Mouse (Mus musculus) CH12.LX (cell line): ENCODE results near the gene Fars2. TPM values are rescaled to one million over a fixed set of nuclear protein-coding genes. Genes with fewer than 3 reads are reported as not detected.

Experiments
- DNase-seq: peaks from one replicate; pipeline ENCODE4 v3.0.0-alpha.2; 2013; ENCODE audit errors: extremely low read depth
- H3K27ac ChIP-seq: 2 replicates; pipeline ENCODE4 v1.5.1; 2012; ENCODE audit warnings: low read depth, mild to moderate bottlenecking, control low read depth, moderate library complexity; ENCODE audit not compliant: insufficient read depth
- H3K27me3 ChIP-seq: replicated peaks from 2 replicates; pipeline ENCODE3; 2012; ENCODE audit warnings: inconsistent platforms
- H3K36me3 ChIP-seq, 2 experiments: replicated peaks in 1 of 2; 2 replicates each; pipeline versions ENCODE3 to v1.6.1; 2012; ENCODE audit warnings: inconsistent platforms in 1 of 2, low read length in 1 of 2, mild to moderate bottlenecking in 1 of 2, mixed read lengths in 1 of 2, moderate library complexity in 1 of 2; ENCODE audit not compliant: control insufficient read depth in 1 of 2, insufficient read depth in 1 of 2
- H3K4me1 ChIP-seq, 2 experiments: 2 replicates each; pipeline ENCODE4 v1.6.1; 2012; ENCODE audit warnings: inconsistent platforms in 1 of 2, moderate library complexity in 1 of 2; ENCODE audit not compliant: insufficient read depth in 2 of 2, control insufficient read depth in 1 of 2
- H3K4me2 ChIP-seq: 2 replicates; pipeline ENCODE4 v1.6.1; 2012; ENCODE audit warnings: low read depth, mild to moderate bottlenecking, control low read depth; ENCODE audit not compliant: poor library complexity, insufficient read depth, severe bottlenecking
- H3K4me3 ChIP-seq, 3 experiments: fragments of 150-350 bp in 1 of 3; sonication (generic) in 1 of 3; replicated peaks in 1 of 3; 2 replicates each; pipeline versions ENCODE3 to v1.5.1; 2011 to 2012; ENCODE audit warnings: low read depth in 2 of 3, low read length in 2 of 3, mild to moderate bottlenecking in 2 of 3, moderate library complexity in 2 of 3, control low read depth in 1 of 3, improper control_type of control experiment in 1 of 3, inconsistent platforms in 1 of 3, mixed read lengths in 1 of 3; ENCODE audit not compliant: poor library complexity in 1 of 3
- H3K79me2 ChIP-seq: replicated peaks from 2 replicates; pipeline ENCODE4 v1.6.1; 2012; ENCODE audit warnings: mild to moderate bottlenecking, moderate library complexity; ENCODE audit not compliant: control insufficient read depth, poor library complexity, insufficient read depth, severe bottlenecking; ENCODE audit errors: extremely low read depth
- H3K9ac ChIP-seq: 2 replicates; pipeline ENCODE4 v1.6.1; 2012; ENCODE audit warnings: low read depth, mild to moderate bottlenecking, control low read depth, moderate library complexity; ENCODE audit not compliant: insufficient read depth
- H3K9me3 ChIP-seq: replicated peaks from 2 replicates; pipeline ENCODE3; 2012; ENCODE audit warnings: low read length, inconsistent platforms, mixed read lengths
- BHLHE40 ChIP-seq: IDR thresholded peaks from 2 replicates; pipeline ENCODE4 v1.6.1; 2011; ENCODE audit warnings: mild to moderate bottlenecking, low read depth, low read length, improper control_type of control experiment
- ELF1 ChIP-seq: IDR thresholded peaks from 2 replicates; pipeline ENCODE4 v1.6.1; 2014; ENCODE audit warnings: low read depth, mild to moderate bottlenecking, inconsistent platforms, low read length, improper control_type of control experiment
- EP300 ChIP-seq: IDR thresholded peaks from 2 replicates; pipeline ENCODE4 v1.6.1; 2011; ENCODE audit warnings: low read length, improper control_type of control experiment
- ETS1 ChIP-seq: conservative IDR thresholded peaks from 2 replicates; pipeline ENCODE4 v1.6.1; 2012; ENCODE audit warnings: low read depth, mild to moderate bottlenecking, inconsistent platforms, low read length, improper control_type of control experiment, moderate library complexity
- GABPA ChIP-seq: IDR thresholded peaks from 2 replicates; pipeline ENCODE4 v1.6.1; 2012; ENCODE audit warnings: low read depth, low read length, improper control_type of control experiment, inconsistent platforms; ENCODE audit not compliant: insufficient replicate concordance
- HCFC1 ChIP-seq: IDR thresholded peaks from 2 replicates; pipeline ENCODE4 v1.6.1; 2012; ENCODE audit warnings: low read depth, mild to moderate bottlenecking, inconsistent platforms, low read length, improper control_type of control experiment
- IRF4 ChIP-seq: IDR thresholded peaks from 2 replicates; pipeline ENCODE4 v1.6.1; 2014; ENCODE audit warnings: low read depth, mild to moderate bottlenecking, inconsistent platforms, low read length, improper control_type of control experiment
- JUND ChIP-seq: conservative IDR thresholded peaks from 2 replicates; pipeline ENCODE4 v1.6.1; 2011; ENCODE audit warnings: low read depth, low read length, improper control_type of control experiment
- MAFK ChIP-seq: IDR thresholded peaks from 2 replicates; pipeline ENCODE4 v1.6.1; 2011; ENCODE audit warnings: low read length, improper control_type of control experiment; ENCODE audit not compliant: insufficient replicate concordance
- MAX ChIP-seq: IDR thresholded peaks from 2 replicates; pipeline ENCODE4 v1.6.1; 2011; ENCODE audit warnings: low read length, improper control_type of control experiment
- MXI1 ChIP-seq: IDR thresholded peaks from 2 replicates; pipeline ENCODE4 v1.6.1; 2011; ENCODE audit warnings: mild to moderate bottlenecking, low read depth, low read length, improper control_type of control experiment
- NELFE ChIP-seq: IDR thresholded peaks from 2 replicates; pipeline ENCODE4 v1.6.1; 2011; ENCODE audit warnings: low read depth, low read length, improper control_type of control experiment
- NRF1 ChIP-seq: IDR thresholded peaks from 2 replicates; pipeline ENCODE4 v1.6.1; 2014; ENCODE audit warnings: low read depth, mild to moderate bottlenecking, inconsistent platforms, low read length, improper control_type of control experiment, moderate library complexity
- PAX5 ChIP-seq: IDR thresholded peaks from 2 replicates; pipeline ENCODE4 v1.6.1; 2012; ENCODE audit warnings: low read length, inconsistent platforms, mixed read lengths
- POLR2AphosphoS2 ChIP-seq: IDR thresholded peaks from 2 replicates; pipeline ENCODE4 v1.6.1; 2011; ENCODE audit warnings: low read depth, low read length, improper control_type of control experiment
- RCOR1 ChIP-seq: conservative IDR thresholded peaks from 2 replicates; pipeline ENCODE4 v1.6.1; 2012; ENCODE audit warnings: low read depth, mild to moderate bottlenecking, inconsistent platforms, low read length, improper control_type of control experiment
- SMC3 ChIP-seq: IDR thresholded peaks from 2 replicates; pipeline ENCODE4 v1.6.1; 2011; ENCODE audit warnings: low read depth, low read length, improper control_type of control experiment
- USF1 ChIP-seq: IDR thresholded peaks from 2 replicates; pipeline ENCODE4 v1.6.1; 2014; ENCODE audit warnings: low read depth, mild to moderate bottlenecking, inconsistent platforms, low read length, improper control_type of control experiment
- USF2 ChIP-seq: conservative IDR thresholded peaks from 2 replicates; pipeline ENCODE4 v1.6.1; 2011; ENCODE audit warnings: low read depth, low read length, improper control_type of control experiment
- ZKSCAN1 ChIP-seq: IDR thresholded peaks from 2 replicates; pipeline ENCODE4 v1.6.1; 2012; ENCODE audit warnings: low read depth, inconsistent platforms, low read length, improper control_type of control experiment, borderline replicate concordance
- ZNF384 ChIP-seq: IDR thresholded peaks from 2 replicates; pipeline ENCODE4 v1.6.1; 2012; ENCODE audit warnings: low read depth, low read length, improper control_type of control experiment, inconsistent platforms
- dilution Hi-C: fragments of 300-500 bp; cut with MboI; formaldehyde crosslinking; loops from 2 replicates; pipeline ENCODE4 v1.14.3; 2020; ENCODE audit warnings: low sequenced_read_pairs; ENCODE audit not compliant: extremely low pct_unique_long_range_greater_than_20kb, extremely low pct_ligation_motif_present
- in situ Hi-C: fragments of 300-500 bp; cut with MboI; formaldehyde crosslinking; loops from 3 replicates; pipeline ENCODE4 v1.14.3; 2019; ENCODE audit warnings: low sequenced_read_pairs, low pct_ligation_motif_present, low pct_unique_long_range_greater_than_20kb, mixed read lengths
- polyA plus RNA-seq: library from polyadenylated mRNA; unstranded; fragments of >175 nt; gene quantifications from 2 replicates; pipeline ENCODE4 v1.2.1, GENCODE M21; 2012; ENCODE audit warnings: low read depth; ENCODE audit not compliant: insufficient read length
- total RNA-seq, 2 experiments: library from RNA; depleted of rRNA; stranded (reverse); fragments of 300-350 nt in 1 of 2; fragments of >200 nt in 1 of 2; gene quantifications; 2 replicates each; pipeline ENCODE4 v1.2.3; 2012 to 2014

Gene Fars2
- total and polyA plus RNA-seq, 3 experiments, result 30.2 to 47.7 (median 46.4) TPM

DNA sequence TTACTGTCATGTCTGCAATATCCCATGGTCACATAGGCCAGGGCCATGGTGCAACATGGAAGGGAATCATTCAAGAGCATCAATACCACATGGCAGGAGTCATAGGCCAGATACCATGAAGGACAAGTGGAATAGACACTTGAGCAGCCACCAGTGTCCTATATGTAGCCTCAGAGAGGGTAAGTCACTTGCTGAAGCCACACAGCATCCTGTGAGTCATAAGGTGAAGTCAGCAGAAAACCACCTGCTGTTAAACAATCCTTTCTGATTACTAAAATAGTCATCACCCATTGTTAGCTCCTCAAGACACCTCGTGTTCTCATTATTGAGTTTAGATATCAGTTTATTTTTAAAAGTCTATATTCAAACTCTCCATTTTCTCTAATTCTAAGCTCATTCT, 395.9 kb downstream of the Fars2 start (continued):
- TF ChIP-seq POLR2AphosphoS2, result no peak
- TF ChIP-seq GABPA, result no peak
- no peak for TF ChIP-seq MAFK
- TF ChIP-seq NELFE, result no peak
- 0 out of 2 replicates have a peak, but pooled peaks have one; percentile 27 for TF ChIP-seq ETS1
- TF ChIP-seq NRF1, result no peak
- no peak for TF ChIP-seq RCOR1
- no peak for TF ChIP-seq MAX
- TF ChIP-seq USF1, result no peak

DNA sequence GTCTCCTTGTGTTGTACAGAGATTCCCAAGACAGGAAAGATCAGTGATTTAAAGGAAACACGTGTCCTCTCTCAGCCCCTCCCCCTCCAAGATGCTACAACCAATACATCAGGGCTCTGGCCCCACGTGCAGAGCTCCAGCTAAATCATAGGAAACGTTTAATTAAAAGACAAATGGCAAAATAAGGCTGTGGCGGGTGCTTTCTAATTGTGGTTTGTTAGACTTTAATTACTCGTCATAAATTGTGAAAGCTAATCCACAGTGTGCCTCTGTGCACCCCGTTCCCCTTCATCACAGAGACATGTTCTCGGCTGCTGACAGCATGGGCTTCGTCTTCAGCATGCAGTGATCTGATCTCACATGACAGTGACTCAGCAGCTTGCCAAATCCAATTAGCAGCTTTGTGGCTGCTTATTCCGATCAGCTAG, 400.9 kb downstream of the Fars2 start:
- H3K9ac ChIP-seq, result no peak overlapping the region
- H3K4me1 ChIP-seq, result peaks cover 0 to 44% of the 10 kb centered on the region in 2 experiments; a peak in 2 of 4 replicates
- peaks cover 0 to 24% of the 10 kb centered on the region in 2 experiments for H3K36me3 ChIP-seq
- dilution Hi-C loops (no loop called here), in situ Hi-C loops (no loop called here)
- no peaks in the 10 kb centered on the region for H3K9me3 ChIP-seq
- no peak for DNase-seq
- H3K4me2 ChIP-seq, result no peak overlapping the region
- no peak overlapping the region for H3K27ac ChIP-seq
- H3K4me3 ChIP-seq, result no peak overlapping the region
- no peaks in the 10 kb centered on the region for H3K27me3 ChIP-seq
- H3K79me2 ChIP-seq, result no peaks in the 10 kb centered on the region
- TF ChIP-seq HCFC1, result no peak
- no peak for TF ChIP-seq BHLHE40
- no peak for TF ChIP-seq SMC3
- no peak for TF ChIP-seq MXI1
- TF ChIP-seq MAFK, result no peak
- no peak for TF ChIP-seq ETS1
- TF ChIP-seq USF2, result no peak
- no peak for TF ChIP-seq POLR2AphosphoS2
- no peak for TF ChIP-seq GABPA
- TF ChIP-seq RCOR1, result no peak
- no peak for TF ChIP-seq IRF4
- no peak for TF ChIP-seq EP300
- TF ChIP-seq ZNF384, result no peak
- TF ChIP-seq MAX, result no peak

GRCm38 (mm10) chr13:36527761-36528160, 410.5 kb downstream of the Fars2 start:
- Histone ChIP-seq H3K4me1 (peaks cover 9 to 21% of the 10 kb centered on the region in 2 experiments), H3K27me3 (no peaks in the 10 kb centered on the region), H3K4me2 (no peak overlapping the region), H3K36me3 (peaks cover 0 to 9% of the 10 kb centered on the region in 2 experiments), H3K27ac (no peak overlapping the region), H3K4me3 (no peak overlapping the region), H3K79me2 (no peaks in the 10 kb centered on the region), H3K9ac (no peak overlapping the region), H3K9me3 (no peaks in the 10 kb centered on the region)
- dilution Hi-C loops (no loop called here), in situ Hi-C loops (no loop called here)
- no peak for DNase-seq
- TF ChIP-seq JUND (no peak), ELF1 (no peak), MAX (no peak), IRF4 (no peak), PAX5 (no peak), USF2 (no peak), MAFK (no peak), ZKSCAN1 (no peak)
